Mouse (Mus musculus) CH12.LX (cell line): Measurements from ENCODE around the gene Ptprk. TPM values are rescaled to one million over a fixed set of nuclear protein-coding genes. Genes with fewer than 3 reads are reported as not detected.

ENCODE experiments used
- DNase-seq: peaks from one replicate; pipeline ENCODE4 v3.0.0-alpha.2; 2013; ENCODE audit errors: extremely low read depth
- H3K27ac ChIP-seq: 2 replicates; pipeline ENCODE4 v1.5.1; 2012; ENCODE audit warnings: low read depth, mild to moderate bottlenecking, control low read depth, moderate library complexity; ENCODE audit not compliant: insufficient read depth
- H3K27me3 ChIP-seq: replicated peaks from 2 replicates; pipeline ENCODE3; 2012; ENCODE audit warnings: inconsistent platforms
- H3K36me3 ChIP-seq, 2 experiments: replicated peaks in 1 of 2; 2 replicates each; pipeline versions ENCODE3 to v1.6.1; 2012; ENCODE audit warnings: inconsistent platforms in 1 of 2, low read length in 1 of 2, mild to moderate bottlenecking in 1 of 2, mixed read lengths in 1 of 2, moderate library complexity in 1 of 2; ENCODE audit not compliant: control insufficient read depth in 1 of 2, insufficient read depth in 1 of 2
- H3K4me1 ChIP-seq, 2 experiments: 2 replicates each; pipeline ENCODE4 v1.6.1; 2012; ENCODE audit warnings: inconsistent platforms in 1 of 2, moderate library complexity in 1 of 2; ENCODE audit not compliant: insufficient read depth in 2 of 2, control insufficient read depth in 1 of 2
- H3K4me2 ChIP-seq: 2 replicates; pipeline ENCODE4 v1.6.1; 2012; ENCODE audit warnings: low read depth, mild to moderate bottlenecking, control low read depth; ENCODE audit not compliant: poor library complexity, insufficient read depth, severe bottlenecking
- H3K4me3 ChIP-seq, 3 experiments: fragments of 150-350 bp in 1 of 3; sonication (generic) in 1 of 3; replicated peaks in 1 of 3; 2 replicates each; pipeline versions ENCODE3 to v1.5.1; 2011 to 2012; ENCODE audit warnings: low read depth in 2 of 3, low read length in 2 of 3, mild to moderate bottlenecking in 2 of 3, moderate library complexity in 2 of 3, control low read depth in 1 of 3, improper control_type of control experiment in 1 of 3, inconsistent platforms in 1 of 3, mixed read lengths in 1 of 3; ENCODE audit not compliant: poor library complexity in 1 of 3
- H3K79me2 ChIP-seq: replicated peaks from 2 replicates; pipeline ENCODE4 v1.6.1; 2012; ENCODE audit warnings: mild to moderate bottlenecking, moderate library complexity; ENCODE audit not compliant: control insufficient read depth, poor library complexity, insufficient read depth, severe bottlenecking; ENCODE audit errors: extremely low read depth
- H3K9ac ChIP-seq: 2 replicates; pipeline ENCODE4 v1.6.1; 2012; ENCODE audit warnings: low read depth, mild to moderate bottlenecking, control low read depth, moderate library complexity; ENCODE audit not compliant: insufficient read depth
- H3K9me3 ChIP-seq: replicated peaks from 2 replicates; pipeline ENCODE3; 2012; ENCODE audit warnings: low read length, inconsistent platforms, mixed read lengths
- BHLHE40 ChIP-seq: IDR thresholded peaks from 2 replicates; pipeline ENCODE4 v1.6.1; 2011; ENCODE audit warnings: mild to moderate bottlenecking, low read depth, low read length, improper control_type of control experiment
- CHD1 ChIP-seq: IDR thresholded peaks from 2 replicates; pipeline ENCODE4 v1.6.1; 2012; ENCODE audit warnings: low read depth, low read length, improper control_type of control experiment, inconsistent platforms
- CHD2 ChIP-seq: IDR thresholded peaks from 2 replicates; pipeline ENCODE4 v1.6.1; 2011; ENCODE audit warnings: low read length, improper control_type of control experiment
- ELF1 ChIP-seq: IDR thresholded peaks from 2 replicates; pipeline ENCODE4 v1.6.1; 2014; ENCODE audit warnings: low read depth, mild to moderate bottlenecking, inconsistent platforms, low read length, improper control_type of control experiment
- ETS1 ChIP-seq: conservative IDR thresholded peaks from 2 replicates; pipeline ENCODE4 v1.6.1; 2012; ENCODE audit warnings: low read depth, mild to moderate bottlenecking, inconsistent platforms, low read length, improper control_type of control experiment, moderate library complexity
- GABPA ChIP-seq: IDR thresholded peaks from 2 replicates; pipeline ENCODE4 v1.6.1; 2012; ENCODE audit warnings: low read depth, low read length, improper control_type of control experiment, inconsistent platforms; ENCODE audit not compliant: insufficient replicate concordance
- IRF4 ChIP-seq: IDR thresholded peaks from 2 replicates; pipeline ENCODE4 v1.6.1; 2014; ENCODE audit warnings: low read depth, mild to moderate bottlenecking, inconsistent platforms, low read length, improper control_type of control experiment
- MAFK ChIP-seq: IDR thresholded peaks from 2 replicates; pipeline ENCODE4 v1.6.1; 2011; ENCODE audit warnings: low read length, improper control_type of control experiment; ENCODE audit not compliant: insufficient replicate concordance
- MEF2A ChIP-seq: IDR thresholded peaks from 2 replicates; pipeline ENCODE4 v1.6.1; 2014; ENCODE audit warnings: low read depth, mild to moderate bottlenecking, inconsistent platforms, low read length, improper control_type of control experiment, borderline replicate concordance
- MXI1 ChIP-seq: IDR thresholded peaks from 2 replicates; pipeline ENCODE4 v1.6.1; 2011; ENCODE audit warnings: mild to moderate bottlenecking, low read depth, low read length, improper control_type of control experiment
- NRF1 ChIP-seq: IDR thresholded peaks from 2 replicates; pipeline ENCODE4 v1.6.1; 2014; ENCODE audit warnings: low read depth, mild to moderate bottlenecking, inconsistent platforms, low read length, improper control_type of control experiment, moderate library complexity
- PAX5 ChIP-seq: IDR thresholded peaks from 2 replicates; pipeline ENCODE4 v1.6.1; 2012; ENCODE audit warnings: low read length, inconsistent platforms, mixed read lengths
- POLR2A ChIP-seq: IDR thresholded peaks from 2 replicates; pipeline ENCODE4 v1.6.1; 2011; ENCODE audit warnings: low read depth, mild to moderate bottlenecking, improper control_type of control experiment, low read length
- POLR2AphosphoS2 ChIP-seq: IDR thresholded peaks from 2 replicates; pipeline ENCODE4 v1.6.1; 2011; ENCODE audit warnings: low read depth, low read length, improper control_type of control experiment
- RCOR1 ChIP-seq: conservative IDR thresholded peaks from 2 replicates; pipeline ENCODE4 v1.6.1; 2012; ENCODE audit warnings: low read depth, mild to moderate bottlenecking, inconsistent platforms, low read length, improper control_type of control experiment
- SIN3A ChIP-seq: IDR thresholded peaks from 2 replicates; pipeline ENCODE4 v1.6.1; 2012; ENCODE audit warnings: low read length, improper control_type of control experiment, inconsistent platforms
- TBP ChIP-seq: conservative IDR thresholded peaks from 2 replicates; pipeline ENCODE4 v1.6.1; 2011; ENCODE audit warnings: low read depth, low read length, improper control_type of control experiment
- TCF12 ChIP-seq: IDR thresholded peaks from 2 replicates; pipeline ENCODE4 v1.6.1; 2014; ENCODE audit warnings: low read depth, mild to moderate bottlenecking, inconsistent platforms, low read length, improper control_type of control experiment
- USF1 ChIP-seq: IDR thresholded peaks from 2 replicates; pipeline ENCODE4 v1.6.1; 2014; ENCODE audit warnings: low read depth, mild to moderate bottlenecking, inconsistent platforms, low read length, improper control_type of control experiment
- ZKSCAN1 ChIP-seq: IDR thresholded peaks from 2 replicates; pipeline ENCODE4 v1.6.1; 2012; ENCODE audit warnings: low read depth, inconsistent platforms, low read length, improper control_type of control experiment, borderline replicate concordance
- ZMIZ1 ChIP-seq: IDR thresholded peaks from 2 replicates; pipeline ENCODE4 v1.6.1; 2012; ENCODE audit warnings: low read depth, mild to moderate bottlenecking, inconsistent platforms, low read length, improper control_type of control experiment
- ZNF384 ChIP-seq: IDR thresholded peaks from 2 replicates; pipeline ENCODE4 v1.6.1; 2012; ENCODE audit warnings: low read depth, low read length, improper control_type of control experiment, inconsistent platforms
- dilution Hi-C: fragments of 300-500 bp; cut with MboI; formaldehyde crosslinking; loops from 2 replicates; pipeline ENCODE4 v1.14.3; 2020; ENCODE audit warnings: low sequenced_read_pairs; ENCODE audit not compliant: extremely low pct_unique_long_range_greater_than_20kb, extremely low pct_ligation_motif_present
- in situ Hi-C: fragments of 300-500 bp; cut with MboI; formaldehyde crosslinking; loops from 3 replicates; pipeline ENCODE4 v1.14.3; 2019; ENCODE audit warnings: low sequenced_read_pairs, low pct_ligation_motif_present, low pct_unique_long_range_greater_than_20kb, mixed read lengths
- polyA plus RNA-seq: library from polyadenylated mRNA; unstranded; fragments of >175 nt; gene quantifications from 2 replicates; pipeline ENCODE4 v1.2.1, GENCODE M21; 2012; ENCODE audit warnings: low read depth; ENCODE audit not compliant: insufficient read length
- total RNA-seq, 2 experiments: library from RNA; depleted of rRNA; stranded (reverse); fragments of 300-350 nt in 1 of 2; fragments of >200 nt in 1 of 2; gene quantifications; 2 replicates each; pipeline ENCODE4 v1.2.3; 2012 to 2014

Gene Ptprk
- total and polyA plus RNA-seq, 3 experiments: not detected

DNA sequence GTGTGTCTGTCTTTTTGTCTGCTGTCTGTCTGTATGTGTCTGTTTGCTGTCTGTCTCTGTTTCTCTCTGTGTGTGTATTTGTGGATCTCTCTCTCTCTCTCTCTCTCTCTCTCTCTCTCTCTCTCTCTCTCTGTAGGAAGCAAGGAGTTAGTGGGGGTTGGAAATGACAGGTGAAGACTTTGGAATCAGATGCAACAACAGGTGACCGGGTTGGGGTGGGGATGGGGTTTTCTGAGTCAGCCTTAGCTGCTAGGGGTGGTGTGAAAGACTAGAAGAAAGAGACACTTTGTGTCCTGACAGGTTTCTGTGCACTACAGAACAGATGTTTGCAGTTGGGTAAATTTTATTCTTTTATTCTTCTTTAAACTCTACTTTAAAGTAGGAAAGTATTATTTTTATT is 9.0 kb downstream of the Ptprk start:
- Histone ChIP-seq H3K9ac (no peak overlapping the region), H3K27me3 (no peaks in the 10 kb centered on the region), H3K79me2 (no peaks in the 10 kb centered on the region), H3K4me2 (no peak overlapping the region), H3K27ac (no peak overlapping the region), H3K4me3 (no peak overlapping the region), H3K4me1 (no peaks in the 10 kb centered on the region), H3K36me3 (no peaks in the 10 kb centered on the region)
- no peak for DNase-seq
- dilution Hi-C loops: no loop called here
- in situ Hi-C loops: no loop called here
- TF ChIP-seq PAX5: no peak
- TF ChIP-seq TBP: no peak
- TF ChIP-seq MAFK: no peak
- TF ChIP-seq ETS1: no peak
- TF ChIP-seq BHLHE40: no peak
- TF ChIP-seq SIN3A: no peak
- no peak for TF ChIP-seq ELF1
- no peak for TF ChIP-seq MEF2A
- TF ChIP-seq GABPA: no peak
- no peak for TF ChIP-seq CHD1
- TF ChIP-seq ZKSCAN1: no peak
- no peak for TF ChIP-seq NRF1
- TF ChIP-seq ZMIZ1: no peak
- no peak for TF ChIP-seq ZNF384
- TF ChIP-seq IRF4: no peak
- no peak for TF ChIP-seq CHD2
- TF ChIP-seq TCF12: no peak
- TF ChIP-seq POLR2A: no peak
- TF ChIP-seq USF1: no peak
- TF ChIP-seq MXI1: no peak
- TF ChIP-seq, all 38 proteins: peak for 0
- H3K9me3 ChIP-seq: peaks cover under 1% of the 10 kb centered on the region

DNA sequence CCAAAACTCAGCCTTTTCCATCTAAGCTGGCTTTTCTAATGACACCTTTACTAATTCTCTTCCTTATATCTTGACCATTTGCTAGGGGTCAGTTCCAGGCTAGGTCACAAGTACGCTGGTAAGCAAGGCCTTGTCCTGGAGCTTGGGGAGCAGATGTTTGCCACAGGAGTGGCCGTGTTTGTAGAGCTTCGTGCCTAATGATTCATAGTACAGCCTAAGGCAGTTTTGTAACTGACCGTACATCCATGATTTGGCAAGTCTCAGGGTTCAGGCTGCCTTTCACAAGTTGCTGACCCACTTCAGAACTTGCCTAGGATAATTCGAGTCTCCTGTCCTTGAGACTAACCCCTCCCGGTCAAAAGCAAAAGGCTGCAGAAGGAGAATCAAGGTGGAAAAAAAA is 12.7 kb downstream of the Ptprk start:
- DNase-seq: no peak
- Histone ChIP-seq H3K9me3 (peaks cover 8% of the 10 kb centered on the region), H3K79me2 (no peaks in the 10 kb centered on the region), H3K4me2 (no peak overlapping the region), H3K27ac (no peak overlapping the region), H3K36me3 (no peaks in the 10 kb centered on the region), H3K4me3 (no peak overlapping the region), H3K4me1 (no peaks in the 10 kb centered on the region), H3K9ac (no peak overlapping the region), H3K27me3 (no peaks in the 10 kb centered on the region)
- in situ Hi-C loops: no loop called here
- dilution Hi-C loops: no loop called here
- TF ChIP-seq POLR2AphosphoS2 (no peak), RCOR1 (no peak)
